Mouse (Mus musculus): ENCODE measurements around the gene Otx2. TPM values are rescaled to one million over a fixed set of nuclear protein-coding genes. Genes with fewer than 3 reads are reported as not detected.

Gene Otx2
- polyA plus RNA-seq, 1 experiment from 2014 or later, result not detected

GRCm38 (mm10) chr14:48653081-48653480, 20.5 kb downstream of the Otx2 start:
- Histone ChIP-seq H3K4me2 (replicated peaks; ENCODE audit: low read depth) (no peak overlapping the region), H3K9ac (ENCODE audit: low read length) (no peak overlapping the region), H3K36me3 (ENCODE audit: control insufficient read depth, insufficient read depth, low read length) (no peaks in the 10 kb centered on the region), H3K4me3 (ENCODE audit: low read depth, low read length) (no peak overlapping the region), H3K4me1 (replicated peaks; ENCODE audit: control insufficient read depth, insufficient read depth) (no peaks in the 10 kb centered on the region), H3K27me3 (ENCODE audit: control insufficient read depth, insufficient read depth, low read length) (peaks cover 34% of the 10 kb centered on the region; the same call in 1 of the 2 replicates), H3K9me3 (ENCODE audit: control insufficient read depth, low read length) (no peaks in the 10 kb centered on the region), H3K27ac (replicated peaks) (no peak overlapping the region)
- TF ChIP-seq EP300 (optimal IDR thresholded peaks at IDR 0.05), result no peak
- TF ChIP-seq CTCF (IDR thresholded peaks at IDR 0.05; ENCODE audit: low read depth), result no peak
- no peak for DNase-seq (ENCODE audit: low spot score)
- ATAC-seq (ENCODE audit: low FRiP score, low TSS enrichment), result no peak
- WGBS, result 67% methylated on average over 3 of the region's 3 CpGs

DNA sequence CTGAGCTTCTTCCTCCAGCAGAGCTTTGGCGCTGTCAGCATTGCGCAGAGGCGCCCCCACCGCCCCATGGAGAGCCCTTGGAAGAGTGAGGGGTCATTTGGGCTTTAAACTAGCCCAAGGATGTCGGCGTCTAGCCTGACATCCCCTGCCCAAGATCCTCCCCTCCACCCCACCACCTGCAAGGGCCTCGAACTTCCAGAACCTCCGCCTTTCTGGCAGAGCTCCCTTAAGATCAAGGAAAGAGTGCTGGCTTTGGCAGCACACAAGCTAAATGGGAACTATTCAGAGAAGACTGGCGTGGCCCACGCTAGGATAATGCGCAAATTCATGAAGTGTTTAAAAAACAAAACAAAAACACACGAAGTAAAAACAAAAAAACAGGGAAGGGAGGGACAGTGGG, 21.4 kb downstream of the Otx2 start:
- Histone ChIP-seq H3K9ac (ENCODE audit: low read length) (no peak overlapping the region), H3K27ac (replicated peaks) (no peak overlapping the region), H3K4me1 (replicated peaks; ENCODE audit: control insufficient read depth, insufficient read depth) (no peaks in the 10 kb centered on the region), H3K9me3 (ENCODE audit: control insufficient read depth, low read length) (no peaks in the 10 kb centered on the region), H3K4me2 (replicated peaks; ENCODE audit: low read depth) (no peak overlapping the region), H3K27me3 (ENCODE audit: control insufficient read depth, insufficient read depth, low read length) (peaks cover 29% of the 10 kb centered on the region; the same call in 1 of the 2 replicates), H3K36me3 (ENCODE audit: control insufficient read depth, insufficient read depth, low read length) (no peaks in the 10 kb centered on the region), H3K4me3 (ENCODE audit: low read depth, low read length) (no peak overlapping the region)
- DNase-seq (ENCODE audit: low spot score) (no peak), ATAC-seq (ENCODE audit: low FRiP score, low TSS enrichment) (no peak)
- TF ChIP-seq CTCF (IDR thresholded peaks at IDR 0.05; ENCODE audit: low read depth) (no peak), EP300 (optimal IDR thresholded peaks at IDR 0.05) (no peak)
- 21% methylated on average over 11 of the region's 12 CpGs for WGBS

DNA sequence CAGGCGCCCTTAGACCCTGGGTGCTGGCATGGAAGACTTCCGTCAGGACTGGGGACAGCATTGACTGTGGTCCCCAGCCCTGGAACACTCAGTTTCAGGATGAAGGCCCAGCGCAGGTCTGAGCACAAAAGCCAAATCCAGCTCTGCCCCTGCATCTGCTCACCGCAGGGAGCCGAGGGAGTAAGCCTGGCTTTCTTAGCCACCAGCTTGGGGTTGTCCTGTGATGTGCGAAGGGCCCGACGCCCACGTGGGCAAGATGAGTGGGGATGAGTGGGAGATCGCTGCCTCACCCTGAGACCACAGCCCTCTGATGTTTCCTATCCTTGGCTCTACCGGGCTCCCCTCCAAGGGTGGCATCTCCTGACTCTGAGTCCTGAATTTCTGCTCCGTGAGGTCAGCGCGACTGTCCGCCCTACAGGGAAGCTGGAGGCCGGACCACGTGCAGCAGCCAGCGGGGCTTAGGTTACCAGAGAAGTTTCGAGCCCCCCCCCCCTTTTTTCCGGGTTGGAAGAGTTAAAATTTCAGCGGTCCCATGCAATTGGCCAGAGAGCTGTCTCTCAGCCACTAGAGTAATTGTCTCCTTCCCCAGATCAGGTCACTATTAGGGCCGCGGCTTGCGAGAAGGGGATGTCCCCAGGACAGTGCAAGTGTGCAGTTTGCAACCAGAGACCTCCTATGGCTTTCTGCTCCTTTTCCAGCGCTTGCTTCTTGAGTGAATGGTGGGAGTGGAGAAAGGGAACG, 22.0 kb downstream of the Otx2 start:
- 3% methylated on average over 26 of the region's 26 CpGs for WGBS

DNA sequence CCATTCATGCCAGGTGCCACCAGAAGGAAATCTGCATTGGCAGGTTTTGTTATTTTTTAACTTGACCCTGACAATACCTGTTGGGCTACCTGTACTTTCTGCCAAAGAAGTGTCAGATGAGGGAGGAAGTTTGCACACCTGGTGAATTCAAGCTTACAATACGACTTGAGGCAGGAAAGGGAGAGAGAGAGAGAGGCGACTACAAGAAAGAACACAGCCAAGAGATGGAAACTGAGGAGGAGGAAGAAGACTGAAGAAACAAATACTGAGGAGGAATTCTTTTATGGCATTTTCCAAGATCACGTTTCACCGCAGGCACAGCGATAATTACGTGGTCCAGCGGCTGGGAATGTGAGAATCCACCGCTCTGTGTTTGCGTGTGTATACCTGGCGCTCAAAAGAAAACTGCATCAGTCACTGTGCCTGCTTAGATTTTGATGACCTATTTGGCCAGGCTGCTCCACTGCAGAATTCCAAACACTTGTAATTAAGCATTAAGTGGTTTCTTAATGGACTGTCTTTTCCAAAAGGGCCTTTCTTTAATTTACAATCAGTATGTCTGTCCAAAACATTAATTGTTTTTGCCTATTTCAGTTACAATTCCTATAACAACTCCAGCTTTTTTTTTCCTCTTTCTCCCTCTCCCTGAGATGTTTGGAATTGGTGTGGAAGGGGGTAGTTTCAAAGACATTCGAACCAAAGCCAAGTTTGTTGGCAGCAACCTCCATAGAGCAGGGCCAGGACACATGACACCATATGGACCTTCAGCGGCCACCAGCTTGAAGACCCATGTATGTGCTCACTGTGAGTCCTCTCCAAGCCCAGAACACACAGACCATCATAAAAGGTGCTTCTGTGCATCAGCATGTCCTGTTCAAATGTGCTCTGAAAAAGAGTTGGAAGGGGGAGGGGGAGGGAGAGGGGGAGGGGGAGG, 31.9 kb downstream of the Otx2 start:
- DNase-seq (ENCODE audit: low spot score) (no peak), ATAC-seq (ENCODE audit: low FRiP score, low TSS enrichment) (no peak)
- Histone ChIP-seq H3K9me3 (ENCODE audit: control insufficient read depth, low read length) (no peaks in the 10 kb centered on the region), H3K27ac (replicated peaks) (no peak overlapping the region), H3K4me1 (replicated peaks; ENCODE audit: control insufficient read depth, insufficient read depth) (no peaks in the 10 kb centered on the region), H3K36me3 (ENCODE audit: control insufficient read depth, insufficient read depth, low read length) (no peaks in the 10 kb centered on the region), H3K27me3 (ENCODE audit: control insufficient read depth, insufficient read depth, low read length) (no peaks in the 10 kb centered on the region), H3K4me2 (replicated peaks; ENCODE audit: low read depth) (no peak overlapping the region), H3K9ac (ENCODE audit: low read length) (no peak overlapping the region), H3K4me3 (ENCODE audit: low read depth, low read length) (no peak overlapping the region)
- TF ChIP-seq CTCF (IDR thresholded peaks at IDR 0.05; ENCODE audit: low read depth) (no peak), EP300 (optimal IDR thresholded peaks at IDR 0.05) (no peak)
- 65% methylated on average over 12 of the region's 12 CpGs for WGBS

More for the DNA sequence above, 22.0 kb downstream of the Otx2 start:
- Histone ChIP-seq H3K4me3 (ENCODE audit: low read depth, low read length) (no peak overlapping the region), H3K9me3 (ENCODE audit: control insufficient read depth, low read length) (no peaks in the 10 kb centered on the region), H3K9ac (ENCODE audit: low read length) (no peak overlapping the region), H3K36me3 (ENCODE audit: control insufficient read depth, insufficient read depth, low read length) (no peaks in the 10 kb centered on the region), H3K4me1 (replicated peaks; ENCODE audit: control insufficient read depth, insufficient read depth) (no peaks in the 10 kb centered on the region), H3K27me3 (ENCODE audit: control insufficient read depth, insufficient read depth, low read length) (peaks cover 26% of the 10 kb centered on the region; the same call in 1 of the 2 replicates), H3K4me2 (replicated peaks; ENCODE audit: low read depth) (no peak overlapping the region), H3K27ac (replicated peaks) (no peak overlapping the region)
- ATAC-seq (ENCODE audit: low FRiP score, low TSS enrichment) (peak; percentile 10; the same call in 1 of the 2 replicates), DNase-seq (ENCODE audit: low spot score) (no peak)
- TF ChIP-seq CTCF (IDR thresholded peaks at IDR 0.05; ENCODE audit: low read depth) (no peak), EP300 (optimal IDR thresholded peaks at IDR 0.05) (no peak)

GRCm38 (mm10) chr14:48633141-48633540, 40.5 kb downstream of the Otx2 start:
- no peak for ATAC-seq (ENCODE audit: low FRiP score, low TSS enrichment)
- WGBS, result 49% methylated on average over 3 of the region's 3 CpGs
- Histone ChIP-seq H3K4me3 (ENCODE audit: low read depth, low read length) (no peak overlapping the region), H3K27ac (replicated peaks) (no peak overlapping the region), H3K4me1 (replicated peaks; ENCODE audit: control insufficient read depth, insufficient read depth) (no peaks in the 10 kb centered on the region), H3K9ac (ENCODE audit: low read length) (no peak overlapping the region), H3K36me3 (ENCODE audit: control insufficient read depth, insufficient read depth, low read length) (no peaks in the 10 kb centered on the region), H3K9me3 (ENCODE audit: control insufficient read depth, low read length) (no peaks in the 10 kb centered on the region), H3K27me3 (ENCODE audit: control insufficient read depth, insufficient read depth, low read length) (no peaks in the 10 kb centered on the region), H3K4me2 (replicated peaks; ENCODE audit: low read depth) (no peak overlapping the region)
- no peak for DNase-seq (ENCODE audit: low spot score)
- TF ChIP-seq CTCF (IDR thresholded peaks at IDR 0.05; ENCODE audit: low read depth) (no peak), EP300 (optimal IDR thresholded peaks at IDR 0.05) (no peak)
